Mouse (Mus musculus) layer of hippocampus, adult 8-10 months (tissue): Measurements from ENCODE around the gene Igdcc3. TPM values are rescaled to one million over a fixed set of nuclear protein-coding genes. Genes with fewer than 3 reads are reported as not detected.

Source experiments
- total RNA-seq, 4 experiments: library from RNA; stranded (reverse); gene quantifications; 2 replicates each; pipeline ENCODE4 v1.2.4; 2022

Igdcc3 gene
- total RNA-seq, 4 experiments from 2014 or later, result 2.3 to 3.2 (median 2.5) TPM

Other genes starting within 250 kb of the Igdcc3 start
- under 1 TPM; 0.08 to 0.30 (median 0.15) TPM for gene Slc24a1, start 189.6 kb upstream of the Igdcc3 start, total RNA-seq
- 10 to 100 TPM; 19.3 to 22.6 (median 20.1) TPM for gene Ints14, start 180.3 kb upstream of the Igdcc3 start, total RNA-seq
- gene Hacd3, start 119.5 kb upstream of the Igdcc3 start, total RNA-seq, result 100 to 1,000 TPM; 142 to 169 (median 158) TPM
- gene Dpp8, start 108.8 kb upstream of the Igdcc3 start, total RNA-seq, result 100 to 1,000 TPM; 144 to 176 (median 162) TPM
- 10 to 100 TPM; 44.3 to 49.9 (median 46.7) TPM for gene Igdcc4, start 39.7 kb upstream of the Igdcc3 start, total RNA-seq
- 1 to 10 TPM; 4.4 to 6.0 (median 5.6) TPM for gene Parp16, start 54.2 kb downstream of the Igdcc3 start, total RNA-seq
- under 1 TPM in 2 of 4 experiments, not detected in 2; 0.10 to 0.16 TPM for gene Cilp, start 124.0 kb downstream of the Igdcc3 start, total RNA-seq
- gene Clpx, start 153.1 kb downstream of the Igdcc3 start, total RNA-seq, result 10 to 100 TPM; 31.8 to 35.7 (median 32.3) TPM
- 10 to 100 TPM; 27.6 to 31.2 (median 29.1) TPM for gene Pdcd7, start 204.9 kb downstream of the Igdcc3 start, total RNA-seq
- gene Ubap1l, start 219.9 kb downstream of the Igdcc3 start, total RNA-seq, result 1 to 10 TPM; 3.3 to 7.4 (median 5.1) TPM